Mouse (Mus musculus) limb, embryonic 10.5 days (tissue): ENCODE data around the gene Lcn8. TPM values are rescaled to one million over a fixed set of nuclear protein-coding genes. Genes with fewer than 3 reads are reported as not detected.
A peak's percentile ranks its signal among the peaks of the same experiment; 100 is the strongest.
"Not testable (repeated sequence)": the region's sequence is repeated elsewhere in the genome, so short reads cannot be mapped to it uniquely, and the experiment has no call there.

Experiments used
- DNase-seq: peaks from one replicate; pipeline ENCODE4 v3.0.0-alpha.2; 2017; ENCODE audit warnings: low spot score
- H3K27ac ChIP-seq: fragments of 300-500 bp; sonication (generic); 2 replicates; pipeline ENCODE4 v1.5.1; 2016; ENCODE audit warnings: mild to moderate bottlenecking
- H3K27me3 ChIP-seq: fragments of 300-500 bp; sonication (generic); 2 replicates; pipeline ENCODE4 v1.6.1; 2016; ENCODE audit warnings: low read depth, mild to moderate bottlenecking; ENCODE audit not compliant: poor library complexity, severe bottlenecking
- H3K36me3 ChIP-seq: fragments of 300-500 bp; sonication (generic); 2 replicates; pipeline ENCODE4 v1.6.1; 2016; ENCODE audit warnings: mild to moderate bottlenecking, moderate library complexity
- H3K4me1 ChIP-seq: fragments of 300-500 bp; sonication (generic); 2 replicates; pipeline ENCODE4 v1.6.1; 2016
- H3K4me3 ChIP-seq: fragments of 300-500 bp; sonication (generic); 2 replicates; pipeline ENCODE4 v1.5.1; 2016; ENCODE audit warnings: mild to moderate bottlenecking, moderate library complexity
- H3K9me3 ChIP-seq: fragments of 300-500 bp; sonication (generic); replicated peaks from 2 replicates; pipeline ENCODE4 v1.6.1; 2016; ENCODE audit warnings: mild to moderate bottlenecking
- WGBS: fragments of 180-500 bp; shearing (Covaris S2); methylation state at CpG from one replicate; pipeline ENCODE4 v1.1.7; 2016; 5-methylcytosine and 5-hydroxymethylcytosine counted together
- polyA plus RNA-seq: library from polyadenylated mRNA; unstranded; fragments of >200 nt; fragmentation: Nextera tagmentation; extraction: Ambion mirVana; gene quantifications from 2 replicates; pipeline ENCODE4 v1.2.1, GENCODE M21; 2016

The Lcn8 gene
- polyA plus RNA-seq, 1 experiment from 2014 or later: not detected

DNA sequence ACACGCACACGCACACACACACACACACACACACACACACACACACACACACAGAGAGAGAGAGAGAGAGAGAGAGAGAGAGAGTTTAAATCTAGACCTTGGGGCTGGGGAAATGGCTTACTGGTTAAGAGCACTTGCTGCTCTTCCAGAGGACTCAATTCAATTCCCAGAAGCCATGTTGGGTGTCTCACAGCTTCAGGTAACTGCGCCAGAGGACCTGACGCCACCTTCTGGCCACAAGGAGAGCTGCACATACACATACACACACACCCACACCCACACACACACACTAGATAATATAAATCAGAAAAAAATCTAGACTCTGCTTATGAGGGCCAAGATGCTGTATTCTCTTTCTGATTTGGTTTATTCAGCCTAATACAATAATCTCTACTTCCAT lies 34.0 kb downstream of the Lcn8 start:
- WGBS: 81% methylated on average over 4 of the region's 4 CpGs
- no peak for DNase-seq

GRCm38 (mm10) chr2:25694605-25695004 lies 41.7 kb downstream of the Lcn8 start:
- no peak overlapping the region for H3K4me3 ChIP-seq
- H3K9me3 ChIP-seq: no peaks in the 10 kb centered on the region
- H3K27me3 ChIP-seq: no peaks in the 10 kb centered on the region
- no peaks in the 10 kb centered on the region for H3K36me3 ChIP-seq
- DNase-seq: peak; percentile 69
- no peaks in the 10 kb centered on the region for H3K4me1 ChIP-seq
- H3K27ac ChIP-seq: no peak overlapping the region

More for the DNA sequence above, 34.0 kb downstream of the Lcn8 start:
- Histone ChIP-seq H3K9me3 (no peaks in the 10 kb centered on the region), H3K4me1 (no peaks in the 10 kb centered on the region), H3K36me3 (no peaks in the 10 kb centered on the region), H3K4me3 (no peak overlapping the region), H3K27ac (no peak overlapping the region), H3K27me3 (no peaks in the 10 kb centered on the region)

GRCm38 (mm10) chr2:25696951-25697350 lies 44.0 kb downstream of the Lcn8 start:
- 76% methylated on average over 4 of the region's 4 CpGs for WGBS
- no peaks in the 10 kb centered on the region for H3K27me3 ChIP-seq
- no peaks in the 10 kb centered on the region for H3K4me1 ChIP-seq
- DNase-seq: no peak
- no peaks in the 10 kb centered on the region for H3K36me3 ChIP-seq
- no peak overlapping the region for H3K27ac ChIP-seq
- H3K4me3 ChIP-seq: no peak overlapping the region
- H3K9me3 ChIP-seq: no peaks in the 10 kb centered on the region

DNA sequence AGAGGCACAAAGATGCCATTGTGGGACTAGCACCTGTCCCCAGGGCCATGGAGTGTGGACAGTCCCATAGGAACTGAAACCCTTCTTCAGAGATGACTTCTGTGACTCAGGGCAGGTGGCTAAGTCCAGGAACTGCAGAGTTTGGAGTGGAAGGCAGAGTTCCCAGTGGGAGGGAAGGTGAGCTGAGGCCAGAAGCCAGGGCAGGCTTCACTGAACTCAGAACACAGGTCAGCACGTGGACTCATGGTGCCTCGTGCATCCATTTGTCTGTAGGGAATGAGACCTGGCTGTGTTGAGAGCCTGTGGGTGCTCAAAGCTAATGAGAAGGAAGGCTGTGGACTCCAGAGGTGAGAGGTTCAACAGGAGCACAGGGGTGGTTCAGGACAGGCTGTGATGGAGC lies 45.8 kb downstream of the Lcn8 start:
- DNase-seq: no peak
- Histone ChIP-seq H3K9me3 (no peaks in the 10 kb centered on the region), H3K36me3 (no peaks in the 10 kb centered on the region), H3K4me1 (no peaks in the 10 kb centered on the region), H3K27ac (no peak overlapping the region), H3K4me3 (no peak overlapping the region), H3K27me3 (no peaks in the 10 kb centered on the region)
- 84% methylated on average over 2 of the region's 2 CpGs for WGBS

GRCm38 (mm10) chr2:25699743-25700142 lies 46.8 kb downstream of the Lcn8 start, which contains the start of gene Obp2a:
Gene Obp2a, plus strand, starts transcription at chr2:25700043.
- not testable (repeated sequence) for H3K27me3 ChIP-seq, H3K36me3 ChIP-seq, H3K9me3 ChIP-seq, DNase-seq, H3K4me3 ChIP-seq, H3K4me1 ChIP-seq, H3K27ac ChIP-seq
- 90% methylated on average over 3 of the region's 3 CpGs for WGBS

DNA sequence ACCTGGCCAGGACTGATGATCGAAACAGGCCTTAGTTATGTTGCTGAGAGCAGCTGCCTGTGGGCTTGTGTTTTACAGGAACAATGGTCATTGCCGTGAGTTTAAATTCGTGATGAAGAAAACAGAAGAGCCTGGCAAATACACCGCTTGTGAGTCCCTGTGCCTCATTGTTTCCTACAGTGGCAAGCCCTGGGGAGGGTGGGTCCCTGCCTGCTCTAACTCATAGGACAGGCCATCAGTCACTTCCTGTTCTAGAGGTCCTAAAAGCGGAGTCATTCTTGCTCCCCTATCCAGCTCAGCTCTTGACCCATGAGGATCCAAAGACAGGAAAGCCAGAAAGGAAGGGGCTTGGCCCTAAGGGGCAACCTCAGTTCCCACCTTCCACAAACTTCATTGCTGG lies 48.1 kb downstream of the Lcn8 start:
- no peaks in the 10 kb centered on the region for H3K36me3 ChIP-seq
- no peaks in the 10 kb centered on the region for H3K27me3 ChIP-seq
- 87% methylated on average over 5 of the region's 5 CpGs for WGBS
- no peak overlapping the region for H3K27ac ChIP-seq
- H3K9me3 ChIP-seq: no peaks in the 10 kb centered on the region
- H3K4me3 ChIP-seq: no peak overlapping the region
- no peaks in the 10 kb centered on the region for H3K4me1 ChIP-seq
- DNase-seq: no peak

GRCm38 (mm10) chr2:25703706-25704105 lies 50.8 kb downstream of the Lcn8 start:
- 81% methylated on average over 4 of the region's 4 CpGs for WGBS
- no peaks in the 10 kb centered on the region for H3K36me3 ChIP-seq

More at GRCm38 (mm10) chr2:25703706-25704105, 50.8 kb downstream of the Lcn8 start:
- H3K27ac ChIP-seq: no peak overlapping the region
- no peaks in the 10 kb centered on the region for H3K27me3 ChIP-seq
- H3K4me1 ChIP-seq: peaks cover 18% of the 10 kb centered on the region
- H3K9me3 ChIP-seq: no peaks in the 10 kb centered on the region
- H3K4me3 ChIP-seq: no peak overlapping the region
- DNase-seq: no peak

Other genes starting within 250 kb of the Lcn8 start
- gene Fut7, start 229.9 kb upstream of the Lcn8 start, polyA plus RNA-seq: not detected in 2 replicates
- 2.8 and 4.4 TPM in 2 replicates for gene Abca2, start 224.4 kb upstream of the Lcn8 start, polyA plus RNA-seq
- gene Clic3, start 196.3 kb upstream of the Lcn8 start, polyA plus RNA-seq: 0.30 and 1.1 TPM in 2 replicates
- 10.0 and 14.6 TPM in 2 replicates for gene Paxx, start 192.0 kb upstream of the Lcn8 start, polyA plus RNA-seq
- not detected in 2 replicates for gene Ptgds, start 183.1 kb upstream of the Lcn8 start, polyA plus RNA-seq
- not detected in 2 replicates for gene Lcn12, start 159.2 kb upstream of the Lcn8 start, polyA plus RNA-seq
- gene Fbxw5, start 152.4 kb upstream of the Lcn8 start, polyA plus RNA-seq: 83.6 and 94.6 TPM in 2 replicates
- 6.1 and 7.0 TPM in 2 replicates for gene C8g, start 151.4 kb upstream of the Lcn8 start, polyA plus RNA-seq
- gene Traf2, start 106.2 kb upstream of the Lcn8 start, polyA plus RNA-seq: 46.1 and 46.2 TPM in 2 replicates
- gene Edf1, start 95.3 kb upstream of the Lcn8 start, polyA plus RNA-seq: 307 and 320 TPM in 2 replicates
- gene Mamdc4, start 78.3 kb upstream of the Lcn8 start, polyA plus RNA-seq: 2.3 and 8.2 TPM in 2 replicates
- 157 and 161 TPM in 2 replicates for gene Phpt1, start 77.9 kb upstream of the Lcn8 start, polyA plus RNA-seq
- 0.06 and 0.08 TPM in 2 replicates for gene Ajm1, start 71.4 kb upstream of the Lcn8 start, polyA plus RNA-seq
- 83.3 and 88.5 TPM in 2 replicates for gene Rabl6, start 44.6 kb upstream of the Lcn8 start, polyA plus RNA-seq
- 0.13 TPM in 1 of 2 replicates, not detected in the other for gene Ccdc183, start 35.4 kb upstream of the Lcn8 start, polyA plus RNA-seq
- gene Tmem141, start 31.1 kb upstream of the Lcn8 start, polyA plus RNA-seq: 17.0 and 20.7 TPM in 2 replicates
- 0.34 and 0.43 TPM in 2 replicates for gene Fcna, start 25.1 kb upstream of the Lcn8 start, polyA plus RNA-seq
- gene Lcn5, start 4.8 kb downstream of the Lcn8 start, polyA plus RNA-seq: not detected in 2 replicates
- not detected in 2 replicates for gene Lcn6, start 23.7 kb downstream of the Lcn8 start, polyA plus RNA-seq
- not detected in 2 replicates for gene Lcn10, start 29.6 kb downstream of the Lcn8 start, polyA plus RNA-seq
- gene Obp2a, start 46.9 kb downstream of the Lcn8 start, polyA plus RNA-seq: not detected in 2 replicates
- 73.4 and 77.5 TPM in 2 replicates for gene Bmyc, start 53.6 kb downstream of the Lcn8 start, polyA plus RNA-seq
- not detected in 2 replicates for gene Obp2b, start 83.9 kb downstream of the Lcn8 start, polyA plus RNA-seq
- gene Lcn3, start 112.4 kb downstream of the Lcn8 start, polyA plus RNA-seq: not detected in 2 replicates
- not detected in 2 replicates for gene Lcn11, start 123.9 kb downstream of the Lcn8 start, polyA plus RNA-seq
- not detected in 2 replicates for gene Gm13539, start 129.1 kb downstream of the Lcn8 start, polyA plus RNA-seq
- gene Glt6d1, start 162.7 kb downstream of the Lcn8 start, polyA plus RNA-seq: not detected in 2 replicates
- gene Lcn9, start 170.0 kb downstream of the Lcn8 start, polyA plus RNA-seq: not detected in 2 replicates
- not detected in 2 replicates for gene Sohlh1, start 194.1 kb downstream of the Lcn8 start, polyA plus RNA-seq
- gene Kcnt1, start 210.6 kb downstream of the Lcn8 start, polyA plus RNA-seq: 0.20 TPM in 1 of 2 replicates, not detected in the other